ENCODE assay signal across 10 mouse cellular contexts in the genomic region with DNA sequence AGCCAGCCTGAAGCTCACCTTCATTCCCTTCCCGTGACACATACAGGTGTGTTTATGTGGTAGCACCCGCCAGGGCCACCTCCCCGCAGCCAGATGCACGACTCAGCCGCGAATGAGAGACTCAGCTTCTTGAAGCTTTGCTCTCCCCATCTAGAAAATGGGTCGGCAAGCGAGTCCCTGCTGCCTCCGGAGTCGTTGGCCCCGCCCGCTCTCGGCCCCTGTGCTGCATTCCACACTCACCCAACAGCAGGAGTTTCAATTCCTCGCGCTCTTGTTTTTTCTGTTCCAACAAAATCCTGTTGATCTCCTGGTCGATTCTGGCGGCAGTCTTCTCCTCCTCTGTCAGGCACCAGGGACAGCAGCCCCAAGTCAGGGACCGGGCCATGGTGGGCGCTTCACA. TPM values are rescaled to one million over a fixed set of nuclear protein-coding genes. Genes with fewer than 3 reads are reported as not detected.
DNase-seq lines count a peak whose midpoint lies in the region; ATAC-seq and TF ChIP-seq lines count a peak whose summit lies in the region.
"Had no signal": no experiment of that assay in that cellular context is flagged by ENCODE, and none has a peak within 500 bp of the region (broad histone marks: within the 10 kb centered on the region; RNA-seq: fewer than 3 reads in every experiment).

No protein-coding gene starts in this region.

- ATAC-seq in cerebellum, adult (ENCODE audit: insufficient number of reproducible peaks, low FRiP score, low TSS enrichment): no peak

- H3K27ac ChIP-seq in thymus, adult 2 months (ENCODE audit: control insufficient read depth, insufficient read depth, low read length): no peak overlapping the region
- H3K27ac ChIP-seq in liver, adult 2 months (replicated peaks; ENCODE audit: insufficient read depth, low read depth, low read length): peak overlapping the region; percentile 49
- H3K27ac ChIP-seq: hindbrain, embryonic 15.5 days; neural tube, embryonic 12.5 days had no signal

- peak overlapping the region; percentile 41 for H3K9ac ChIP-seq in liver, adult 2 months (ENCODE audit: low read depth, low read length)
- H3K9ac ChIP-seq: hindbrain, embryonic 15.5 days; neural tube, embryonic 12.5 days had no signal

- H3K27me3 ChIP-seq in thymus, adult 2 months (ENCODE audit: control insufficient read depth, insufficient read depth, low read length): no peaks in the 10 kb centered on the region; the same call in 1 of the 2 replicates
- H3K27me3 ChIP-seq in liver, adult 2 months (ENCODE audit: control insufficient read depth, insufficient read depth, low read length): no peaks in the 10 kb centered on the region

- no peaks in the 10 kb centered on the region for H3K36me3 ChIP-seq in thymus, adult 2 months (ENCODE audit: control insufficient read depth, insufficient read depth, low read length)
- H3K36me3 ChIP-seq in liver, adult 2 months (ENCODE audit: control insufficient read depth, insufficient read depth, low read length): no peaks in the 10 kb centered on the region
- H3K36me3 ChIP-seq: neural tube, embryonic 12.5 days had no signal

- no peaks in the 10 kb centered on the region for H3K79me2 ChIP-seq in liver, adult 2 months (ENCODE audit: control insufficient read depth, insufficient read depth, low read length)

- TF ChIP-seq CTCF in thymus, adult 2 months (IDR thresholded peaks at IDR 0.05; ENCODE audit: borderline replicate concordance, control insufficient read depth, extremely low read depth, insufficient read depth, low read length, poor library complexity): no peak
- no peak for TF ChIP-seq CTCF in liver, adult 2 months (IDR thresholded peaks at IDR 0.05; ENCODE audit: low read depth, low read length)

- DNase-seq in embryo, embryonic 10 days (ENCODE audit: low spot score): peak; percentile 19
- DNase-seq in embryo, embryonic 9.5 days (ENCODE audit: extremely low spot score): no peak
- DNase-seq in thymus, adult 2 months: no peak
- DNase-seq in thymus, postnatal 14 days: no peak
- no peak for DNase-seq in liver, adult 2 months (ENCODE audit: extremely low read depth, low read depth, low spot score)
- DNase-seq in c-Kit-positive CD71-positive TER-119-positive erythroid progenitor cells, embryonic 14.5 days (ENCODE audit: low spot score): no peak
- DNase-seq in layer of hippocampus, adult 18-20 months (ENCODE audit: low spot score in 2 of 2): no peak

- 7% methylated on average over 19 of the region's 19 CpGs for WGBS in thymus, adult 2 months
- 36% methylated on average over 19 of the region's 19 CpGs for WGBS in liver, adult 2 months

- H3K4me3 ChIP-seq in thymus, adult 2 months (ENCODE audit: control insufficient read depth, insufficient read depth, low read length): peak overlapping the region; percentile 7
- peak overlapping the region; percentile 22; the same call in 1 of the 2 replicates for H3K4me3 ChIP-seq in liver, adult 2 months (ENCODE audit: insufficient read depth, low read depth, low read length)
- H3K4me3 ChIP-seq: hindbrain, embryonic 15.5 days had no signal

- peaks cover 18% of the 10 kb centered on the region for H3K4me1 ChIP-seq in thymus, adult 2 months (replicated peaks; ENCODE audit: control insufficient read depth, insufficient read depth, low read length)
- no peaks in the 10 kb centered on the region for H3K4me1 ChIP-seq in liver, adult 2 months (ENCODE audit: control insufficient read depth, insufficient read depth, low read length)
- H3K4me1 ChIP-seq: hindbrain, embryonic 15.5 days; neural tube, embryonic 12.5 days had no signal

- no peak for TF ChIP-seq POLR2A in thymus, adult 2 months (IDR thresholded peaks at IDR 0.05; ENCODE audit: control insufficient read depth, extremely low read depth, insufficient read depth, low read length, poor library complexity)
- no peak for TF ChIP-seq POLR2A in liver, adult 2 months (IDR thresholded peaks at IDR 0.05; ENCODE audit: extremely low read depth, insufficient read depth, low read length)

RNA-seq across cellular contexts. Expression of a gene that starts 0.5 kb away (rescaled TPM):
- polyA plus RNA-seq in thymus, adult 2 months (2012; rRNA removed): 9.5 and 10.6 TPM in 2 replicates
- 0.94 and 1.1 TPM in 2 replicates for total RNA-seq in liver, adult 2 months (2014; rRNA removed)
- polyA plus RNA-seq in liver, adult 2 months (2012; rRNA removed): 0.31 and 0.64 TPM in 2 replicates
- total RNA-seq in layer of hippocampus, adult 18-20 months (2021): 1 to 10 TPM; 3.9 to 4.4 TPM

RNA-seq across cellular contexts. Expression of a gene that starts 21.4 kb away (rescaled TPM):
- 73.1 and 81.0 TPM in 2 replicates for polyA plus RNA-seq in thymus, adult 2 months (2012; rRNA removed)
- 20.7 and 27.3 TPM in 2 replicates for total RNA-seq in liver, adult 2 months (2014; rRNA removed)
- polyA plus RNA-seq in liver, adult 2 months (2012; rRNA removed): 61.6 and 64.2 TPM in 2 replicates
- 100 to 1,000 TPM; 124 to 126 TPM for total RNA-seq in layer of hippocampus, adult 18-20 months (2021)

RNA-seq across cellular contexts. Expression of a gene that starts 23.6 kb away (rescaled TPM):
- 84.3 and 87.2 TPM in 2 replicates for polyA plus RNA-seq in thymus, adult 2 months (2012; rRNA removed)
- total RNA-seq in liver, adult 2 months (2014; rRNA removed): 0.28 and 0.40 TPM in 2 replicates
- polyA plus RNA-seq in liver, adult 2 months (2012; rRNA removed): 1.2 and 1.5 TPM in 2 replicates
- under 1 TPM; 0.53 to 0.94 TPM for total RNA-seq in layer of hippocampus, adult 18-20 months (2021)

RNA-seq across cellular contexts. Expression of a gene that starts 27.4 kb away (rescaled TPM):
- 332 and 337 TPM in 2 replicates for polyA plus RNA-seq in thymus, adult 2 months (2012; rRNA removed)
- total RNA-seq in liver, adult 2 months (2014; rRNA removed): 31.6 and 48.6 TPM in 2 replicates
- 138 and 159 TPM in 2 replicates for polyA plus RNA-seq in liver, adult 2 months (2012; rRNA removed)
- 10 to 100 TPM; 77.5 to 87.4 TPM for total RNA-seq in layer of hippocampus, adult 18-20 months (2021)

RNA-seq across cellular contexts. Expression of a gene that starts 35.7 kb away (rescaled TPM):
- polyA plus RNA-seq in thymus, adult 2 months (2012; rRNA removed): 3,110 and 3,125 TPM in 2 replicates
- total RNA-seq in liver, adult 2 months (2014; rRNA removed): 200 and 263 TPM in 2 replicates
- polyA plus RNA-seq in liver, adult 2 months (2012; rRNA removed): 1,785 and 2,016 TPM in 2 replicates
- total RNA-seq in layer of hippocampus, adult 18-20 months (2021): 100 to 1,000 TPM; 765 to 778 TPM
